Mouse (Mus musculus) bone marrow, adult 2 months (tissue): ENCODE results near the gene 6430548M08Rik.

Source experiments
- CTCF ChIP-seq: fragments of 200-500 bp; IDR thresholded peaks from 2 replicates; pipeline ENCODE4 v1.5.1; 2011; ENCODE audit warnings: low read length, control low read depth; ENCODE audit not compliant: control insufficient read depth, insufficient read depth
- POLR2A ChIP-seq: fragments of 200-500 bp; IDR thresholded peaks from 2 replicates; pipeline ENCODE4 v1.6.1; 2011; ENCODE audit warnings: low read depth, mild to moderate bottlenecking, control low read depth, low read length, borderline replicate concordance; ENCODE audit not compliant: control insufficient read depth

DNA sequence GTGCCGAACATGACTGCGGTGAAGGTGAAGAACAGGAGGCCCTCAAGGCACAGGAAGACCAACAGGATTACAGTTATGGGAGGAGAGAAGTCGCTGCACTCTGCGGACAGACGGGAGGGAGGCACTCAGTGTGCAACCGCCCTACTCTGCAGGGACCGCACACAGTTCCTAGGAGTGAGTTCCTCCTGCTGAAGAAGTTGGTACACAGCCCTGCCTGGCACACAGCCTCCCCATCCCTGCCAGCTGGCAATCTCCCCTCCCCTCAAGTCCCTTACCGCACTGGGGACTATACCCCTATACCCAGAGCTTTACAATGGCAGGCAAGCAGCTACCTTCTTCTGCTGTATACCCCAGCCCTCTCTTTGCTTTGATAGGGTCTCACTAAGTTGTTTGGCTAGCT, 30.7 kb upstream of the 6430548M08Rik start:
- no peak for TF ChIP-seq POLR2A
- TF ChIP-seq CTCF, result no peak
